Mouse (Mus musculus): Measurements from ENCODE around the gene Gm11273.

DNA sequence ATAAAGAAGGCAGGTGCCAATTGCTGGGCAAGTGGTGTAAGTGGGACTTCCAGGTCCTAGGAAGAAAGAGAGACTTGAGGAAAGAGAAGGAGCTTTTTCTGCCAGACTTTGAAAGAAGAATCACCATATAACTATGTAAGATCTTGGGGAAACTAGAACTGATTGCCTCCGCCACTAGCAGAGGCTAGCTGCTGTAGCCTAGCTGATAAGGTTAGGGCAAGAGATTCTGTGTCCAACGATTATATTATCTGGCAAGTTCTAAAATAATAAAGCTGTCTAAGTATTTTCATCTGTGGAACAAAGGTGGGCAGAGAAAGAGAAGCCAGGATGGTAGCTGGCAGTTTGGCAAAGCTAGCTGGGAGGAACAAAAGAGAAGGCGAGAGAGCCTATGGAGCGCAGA is 28.8 kb downstream of the Gm11273 start:
- no peak for TF ChIP-seq CTCF (IDR thresholded peaks at IDR 0.05; ENCODE audit: extremely low read depth, insufficient read depth, insufficient read length, insufficient replicate concordance)
- no peak for TF ChIP-seq POLR2A (IDR thresholded peaks at IDR 0.05; ENCODE audit: low read depth, low read length)

Measured in spleen, adult 2 months (tissue).